Mouse (Mus musculus) left cerebral cortex, adult 9 months (tissue): ENCODE measurements at regions not wholly inside any gene's neighbourhood (a gene's known extent, or its start where the extent isn't known, plus 50 kb on each side); places are given as distances from the start of the nearest gene placed in this dataset.

Experiments used
- DNase-seq, 2 experiments: peaks; one replicate each; pipeline ENCODE4 v3.0.0; 2022; ENCODE audit warnings: low spot score in 2 of 2

DNA sequence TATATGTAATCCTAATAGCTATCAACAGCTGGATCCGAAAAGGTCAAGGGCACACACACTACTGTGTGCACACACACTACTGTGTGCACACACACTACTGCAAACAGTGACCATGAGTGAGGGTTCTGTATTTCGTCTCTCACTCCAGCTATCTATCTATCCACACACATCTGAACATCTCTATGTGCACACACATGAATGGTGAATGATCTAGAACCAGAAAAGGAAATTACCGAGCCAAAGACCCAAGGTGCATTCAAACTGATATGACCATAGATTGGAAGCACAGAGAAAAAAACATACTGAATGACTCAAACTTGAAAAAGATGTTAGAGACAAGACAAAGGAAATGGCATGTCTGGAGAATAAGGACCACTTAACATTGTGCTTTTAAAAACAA lies 166.8 kb upstream of the Map3k1 start:
- no peak for DNase-seq

DNA sequence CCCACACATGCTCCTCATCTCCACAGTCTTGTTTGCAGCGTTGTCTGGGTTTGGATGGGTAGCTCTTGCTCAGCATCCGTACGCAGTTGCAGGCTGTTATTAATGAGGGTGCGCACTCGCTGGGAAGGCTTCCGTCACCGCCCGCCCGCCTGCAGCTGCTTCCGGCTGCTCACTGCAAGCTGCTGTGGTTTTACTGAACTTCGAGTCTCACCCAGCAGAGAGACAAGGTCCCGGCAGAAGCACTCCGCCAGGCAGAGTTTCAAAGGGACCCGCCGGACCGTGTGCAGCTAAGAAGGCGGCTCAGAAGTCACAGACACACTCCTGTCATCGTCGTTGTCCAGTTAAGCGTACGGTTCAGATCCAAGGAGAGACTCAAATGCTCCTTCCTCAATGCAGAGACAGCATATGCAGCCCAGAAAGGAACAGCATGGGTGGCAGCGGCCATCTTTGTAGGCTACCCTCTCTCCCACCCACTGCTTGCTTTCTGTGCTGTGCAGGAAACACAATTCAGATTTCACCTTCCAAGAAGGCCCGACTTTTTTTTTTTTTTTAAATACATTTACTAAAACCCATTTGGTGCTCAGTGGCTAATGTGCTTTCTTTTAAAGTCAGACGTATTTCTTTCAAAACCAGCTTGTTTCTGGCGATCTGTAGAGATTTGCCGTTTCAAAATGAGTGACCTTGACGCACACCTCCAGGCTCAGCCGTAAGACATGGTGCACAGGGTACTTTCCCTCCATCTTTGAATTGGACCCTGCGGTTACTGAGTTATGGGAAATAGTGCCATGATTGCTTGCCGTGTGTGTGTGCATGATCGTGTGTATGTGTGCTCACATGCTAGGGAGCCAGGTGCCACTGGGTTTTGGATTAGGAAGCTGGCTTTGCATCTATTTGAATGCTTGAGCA lies 169.2 kb upstream of the Map3k1 start:
- DNase-seq: no peak

DNA sequence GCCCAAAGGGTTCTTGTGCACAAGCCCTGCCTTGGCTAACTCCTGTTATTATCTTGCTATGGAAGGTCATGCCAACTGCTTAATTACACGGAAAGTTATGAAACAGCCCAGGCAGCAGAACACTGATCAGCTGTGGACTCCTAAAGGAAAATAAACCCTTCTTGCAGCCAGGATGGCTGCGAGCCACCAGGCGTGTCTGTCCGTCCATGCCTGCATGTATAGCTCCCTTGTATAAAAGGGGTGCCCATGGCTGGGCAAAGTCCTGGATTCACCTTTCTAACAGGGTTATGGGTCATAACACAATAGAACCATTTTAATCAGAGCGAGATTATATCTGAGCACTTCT lies 169.9 kb upstream of the Map3k1 start:
- no peak for DNase-seq

GRCm38 (mm10) chr13:111979428-111980204 lies 170.8 kb upstream of the Map3k1 start:
- DNase-seq: no peak

GRCm38 (mm10) chr13:111980205-111980595 lies 171.4 kb upstream of the Map3k1 start:
- DNase-seq: no peak

DNA sequence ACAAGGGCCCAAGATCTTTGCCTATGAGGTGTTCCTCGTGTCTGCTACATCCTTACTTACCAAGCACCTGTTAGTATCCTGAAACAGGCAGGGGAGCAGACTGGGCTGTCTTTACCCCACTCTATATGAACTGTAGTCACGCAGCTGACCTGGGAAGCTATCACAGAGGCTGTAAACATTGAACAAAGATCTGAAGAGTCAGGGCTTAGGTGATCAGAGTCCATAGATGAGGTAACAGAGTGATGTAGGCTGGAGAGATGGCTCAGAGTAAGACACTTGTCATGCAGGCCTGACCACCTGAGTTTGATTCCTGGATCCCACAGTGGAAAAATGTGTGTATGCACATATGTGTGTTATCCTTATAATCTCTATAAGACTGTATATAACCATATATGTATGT lies 172.3 kb upstream of the Map3k1 start:
- DNase-seq: no peak

- DNase-seq: no peak
Observed at GRCm38 (mm10) chr13:111982796-111983460, 174.1 kb upstream of the Map3k1 start.

DNA sequence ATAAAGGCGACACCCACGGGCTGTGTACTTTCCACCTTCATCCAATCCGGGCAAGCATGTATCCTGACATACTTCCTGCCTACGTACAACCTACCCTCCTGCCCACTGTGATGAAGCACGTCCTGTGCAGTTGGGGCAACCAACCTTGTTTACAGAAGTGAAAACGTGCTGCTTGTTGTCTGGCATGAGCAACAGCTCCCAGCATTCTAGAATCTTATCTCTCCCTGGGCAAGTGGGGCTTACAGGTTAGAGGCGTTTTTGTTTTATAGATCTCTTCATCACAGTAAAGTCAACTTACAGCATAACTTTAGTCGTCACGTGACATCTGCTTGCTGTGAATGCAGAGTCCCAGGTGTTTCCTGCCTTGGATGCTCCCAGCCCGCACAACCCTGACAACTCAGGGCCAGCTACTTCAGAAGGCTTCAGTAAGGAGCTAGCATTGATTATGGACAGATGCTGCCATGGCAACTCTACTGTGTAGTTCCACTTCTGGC lies 175.3 kb upstream of the Map3k1 start:
- DNase-seq: no peak

- DNase-seq: no peak
Observed at GRCm38 (mm10) chr13:111985406-111985805, 176.6 kb upstream of the Map3k1 start.

- DNase-seq: no peak
Observed at GRCm38 (mm10) chr13:111986681-111987080, 177.9 kb upstream of the Map3k1 start.

- DNase-seq: no peak
Observed at GRCm38 (mm10) chr13:111987420-111987819, 178.6 kb upstream of the Map3k1 start.

DNA sequence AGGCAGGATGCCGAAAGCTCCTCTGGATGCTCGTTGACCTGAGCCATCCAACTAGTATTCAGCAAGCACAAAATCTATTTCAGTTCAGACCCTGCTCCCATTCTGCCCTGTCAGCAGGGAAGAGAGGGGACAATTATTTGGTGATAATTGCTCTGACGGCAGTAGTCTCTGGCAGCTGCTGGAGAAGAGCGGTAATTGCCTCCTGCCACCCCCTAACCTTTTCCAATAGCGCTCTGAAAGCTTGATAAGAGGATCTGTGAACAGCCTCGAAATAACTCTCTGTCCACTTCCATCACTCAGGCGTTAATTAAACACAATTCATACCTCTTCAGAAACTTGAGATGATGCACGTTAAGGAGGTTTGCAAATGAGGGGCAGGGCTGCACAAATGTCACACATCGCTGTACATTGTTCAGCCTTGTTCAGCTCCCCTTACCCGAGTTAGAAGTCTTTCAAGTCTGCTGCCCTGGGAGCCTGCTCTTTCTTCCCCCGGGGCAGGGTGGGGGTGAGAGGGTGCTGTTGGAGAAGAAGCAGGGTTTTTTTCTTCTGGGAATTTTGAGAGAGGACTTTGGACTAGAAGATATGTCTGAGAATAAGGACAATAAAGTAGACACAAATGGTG lies 182.2 kb upstream of the Map3k1 start:
- no peak for DNase-seq

DNA sequence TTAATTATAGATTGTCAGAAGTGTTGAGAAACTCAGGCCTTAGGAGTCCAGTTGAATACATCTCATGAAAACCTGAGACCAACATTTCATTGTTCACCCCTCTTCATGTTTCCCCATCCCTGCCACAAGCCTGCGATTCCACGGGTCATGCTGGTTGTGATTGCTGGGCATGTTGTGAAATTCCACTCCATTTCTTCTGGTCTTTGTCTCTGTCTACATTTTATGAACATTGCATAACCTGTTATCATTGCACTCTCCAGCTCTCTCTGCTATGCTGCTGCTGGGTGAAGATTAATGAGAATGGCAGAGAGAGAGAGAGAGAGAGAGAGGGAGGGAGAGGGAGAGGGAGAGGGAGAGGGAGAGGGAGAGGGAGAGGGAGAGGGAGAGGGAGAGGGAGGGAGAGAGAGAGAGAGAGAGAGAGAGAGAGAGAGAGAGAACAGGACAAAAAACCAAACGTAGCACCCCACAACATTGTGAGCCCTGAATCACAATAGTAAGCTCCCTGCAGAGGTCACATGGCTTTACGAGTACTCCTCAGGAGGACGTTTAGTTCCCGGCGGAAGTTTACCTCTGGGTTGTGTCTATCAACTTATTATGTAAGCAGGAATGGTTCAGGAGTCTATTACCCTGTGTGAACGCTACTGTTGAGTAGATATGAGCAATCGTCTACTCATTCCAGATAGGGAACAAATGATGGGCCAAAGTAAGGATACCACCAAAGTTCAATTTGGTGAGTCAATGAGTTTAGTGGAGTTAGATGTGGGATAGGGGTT lies 183.5 kb upstream of the Map3k1 start:
- DNase-seq: no peak

- DNase-seq: no peak
Observed at GRCm38 (mm10) chr13:111994862-111995490, 186.2 kb upstream of the Map3k1 start.

DNA sequence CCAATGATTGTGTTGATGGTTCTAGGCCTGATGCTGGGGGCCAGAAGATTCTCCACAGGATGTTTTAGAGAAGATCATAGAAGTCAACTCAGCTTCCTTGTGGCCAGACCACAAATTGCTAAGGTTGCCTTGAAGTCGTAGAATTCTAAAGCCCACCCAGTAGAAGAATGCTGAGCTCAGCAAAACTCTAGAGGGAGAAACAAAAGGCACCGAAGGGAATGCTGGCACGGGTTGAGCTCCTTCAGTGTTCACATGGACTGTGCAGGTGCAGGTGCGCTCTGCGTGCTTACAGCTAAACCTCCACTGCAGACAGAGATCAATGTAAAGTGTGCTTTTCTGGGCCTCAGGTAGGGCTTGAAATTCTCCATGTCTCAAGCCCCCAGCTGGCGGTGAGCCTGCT lies 186.9 kb upstream of the Map3k1 start:
- DNase-seq: no peak

DNA sequence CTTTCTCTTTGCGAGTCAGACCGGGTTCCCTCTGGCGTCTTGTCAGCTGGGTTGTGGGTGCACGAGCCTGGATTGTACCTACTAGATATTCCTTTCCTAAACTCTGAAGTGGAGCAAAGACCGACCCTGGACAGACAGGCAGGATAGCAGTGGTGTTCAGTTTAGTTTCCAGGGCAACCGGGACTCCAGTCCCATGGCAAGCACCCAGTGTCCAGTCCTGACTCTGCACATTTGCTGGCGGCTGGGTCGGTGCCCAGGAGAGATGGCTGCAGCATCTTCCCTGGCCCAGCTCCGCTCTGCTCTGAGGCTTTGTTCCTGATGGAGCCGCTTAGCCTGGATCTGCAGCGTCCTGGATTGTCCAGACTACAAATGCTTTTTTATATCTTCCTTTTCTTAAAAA lies 188.1 kb upstream of the Map3k1 start:
- DNase-seq: peak in 1 of 2 experiments; percentile 12

- no peak for DNase-seq
Observed at GRCm38 (mm10) chr13:111997980-111998945, 189.5 kb upstream of the Map3k1 start.

GRCm38 (mm10) chr13:111999647-112000292 lies 191.0 kb upstream of the Map3k1 start:
- DNase-seq: no peak

- DNase-seq: no peak
Observed at GRCm38 (mm10) chr13:112000293-112000665, 191.5 kb upstream of the Map3k1 start.
